Mouse (Mus musculus) Muller cell, postnatal 12 days (primary cell): ENCODE data around the gene Zfand2b.

ENCODE experiments used
- DNase-seq: peaks from one replicate; pipeline ENCODE4 v3.0.0-alpha.2; 2015; ENCODE audit errors: inconsistent ontology term

Zfand2b gene

DNA sequence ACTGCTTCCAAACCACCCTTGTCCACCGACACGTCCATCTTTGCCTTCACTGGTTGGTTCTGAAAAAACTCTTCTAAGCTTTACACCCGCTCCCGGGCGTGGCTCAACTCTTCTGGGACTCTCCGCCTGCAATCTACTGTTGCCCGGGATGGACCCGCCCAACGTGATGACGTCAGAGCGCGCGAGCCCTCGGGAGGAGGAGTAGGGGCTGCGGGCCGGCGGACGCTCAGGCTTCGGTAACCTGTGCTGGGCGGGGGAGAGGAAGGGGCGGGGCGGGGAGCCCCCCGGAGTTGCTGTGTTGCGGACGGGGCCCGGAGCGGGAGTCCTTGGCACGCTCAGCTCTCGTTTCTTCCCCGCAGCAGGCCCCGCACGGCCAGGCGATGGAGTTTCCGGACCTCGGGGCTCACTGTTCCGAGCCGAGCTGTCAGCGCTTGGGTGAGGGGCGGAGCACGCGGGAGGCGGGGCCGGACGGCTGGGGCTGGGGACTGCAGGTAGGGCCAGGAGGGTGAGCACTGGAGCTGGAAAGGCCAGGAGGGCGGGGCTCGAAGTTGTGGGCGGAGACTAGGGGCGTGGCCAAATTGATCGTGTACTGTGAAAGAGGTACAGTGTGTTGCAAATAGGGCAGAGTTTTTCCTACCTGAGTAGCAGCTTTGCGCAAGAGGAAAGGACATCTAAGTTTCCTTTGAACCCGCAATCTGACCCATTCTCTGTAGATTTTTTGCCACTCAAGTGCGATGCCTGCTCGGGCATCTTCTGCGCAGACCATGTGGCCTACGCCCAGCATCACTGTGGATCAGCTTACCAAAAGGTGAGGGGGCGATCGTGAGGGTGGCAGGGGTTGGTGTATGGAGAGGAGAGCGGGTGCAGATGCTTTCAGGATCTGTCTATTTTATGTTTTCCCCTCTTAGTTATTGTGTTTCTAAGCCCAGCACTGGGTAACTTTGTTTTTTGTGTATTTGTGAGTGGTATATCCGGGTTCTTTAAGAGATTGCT, at the start of gene Zfand2b:
Gene Zfand2b (plus strand): TSS at position 175 of the 993 bp plus-strand sequence.
- peak; percentile 98 for DNase-seq

DNA sequence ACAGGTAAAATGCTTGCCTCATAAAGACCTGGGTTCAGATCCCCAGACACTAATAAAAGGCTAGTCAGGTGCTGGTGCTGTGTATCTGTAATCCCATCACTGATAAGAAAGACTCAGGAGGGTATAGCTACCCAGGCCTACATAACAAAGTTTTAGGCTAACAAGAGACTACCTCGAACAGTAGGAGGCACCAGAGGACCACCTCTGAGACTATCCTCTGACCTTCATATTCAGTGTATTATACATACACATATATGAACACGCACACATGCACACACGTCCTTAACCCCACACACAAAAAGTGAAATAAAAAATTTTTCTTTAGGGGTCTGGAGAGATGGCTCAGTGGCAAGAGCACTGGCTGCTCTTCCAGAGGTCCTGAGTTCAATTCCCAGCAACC, 46.2 kb upstream of the Zfand2b start:
- DNase-seq: no peak

DNA sequence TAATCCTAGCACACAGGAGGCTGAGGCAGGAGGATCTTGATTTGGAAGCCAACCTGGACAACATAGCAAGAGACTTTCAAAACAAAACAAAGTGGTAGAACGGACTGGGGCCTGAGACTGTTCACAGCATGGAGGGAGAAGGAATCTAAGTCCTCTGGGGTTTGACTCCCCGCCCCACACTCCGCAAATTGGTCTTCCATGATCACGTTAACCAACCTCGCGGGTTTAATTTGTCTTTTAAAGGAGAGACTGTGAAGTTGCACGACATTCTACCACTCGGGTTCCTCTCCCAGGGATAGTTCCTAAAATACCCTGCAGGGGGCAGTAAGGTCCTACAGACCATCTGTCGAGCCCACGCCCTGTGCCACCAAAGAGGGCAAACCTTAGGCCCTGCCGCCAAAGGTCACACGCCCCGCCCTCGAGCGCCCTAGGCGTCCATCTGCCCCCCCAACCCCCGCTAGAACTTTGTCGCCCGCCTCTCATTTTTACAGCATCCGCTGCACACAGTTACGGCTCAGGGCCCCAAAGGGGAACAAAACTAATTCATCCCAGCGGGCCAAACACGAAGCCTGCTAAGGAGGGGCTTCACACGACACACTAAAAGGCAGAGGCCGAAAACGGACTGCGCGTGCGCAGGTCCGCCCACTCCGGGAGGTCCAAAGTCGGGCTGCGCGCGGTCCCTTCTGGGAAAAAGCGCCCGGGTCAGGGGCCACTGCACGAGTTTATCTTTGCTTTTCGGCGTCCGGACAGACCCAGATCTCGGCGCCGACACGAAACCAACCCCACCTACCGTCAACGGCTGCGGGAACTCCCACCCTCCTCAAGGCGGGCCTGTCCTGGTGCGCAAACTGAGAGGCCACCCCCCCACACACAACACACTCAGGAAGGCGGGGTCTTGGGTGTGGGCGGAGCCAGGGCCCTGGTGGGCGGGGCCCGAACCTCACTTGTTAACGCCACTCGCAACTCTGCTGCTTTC, 43.8 kb upstream of the Zfand2b start, which contains the start of gene Nhej1:
Gene Nhej1 (minus strand): TSS at position 855 of the 976 bp plus-strand sequence.
- peak; percentile 98 for DNase-seq

DNA sequence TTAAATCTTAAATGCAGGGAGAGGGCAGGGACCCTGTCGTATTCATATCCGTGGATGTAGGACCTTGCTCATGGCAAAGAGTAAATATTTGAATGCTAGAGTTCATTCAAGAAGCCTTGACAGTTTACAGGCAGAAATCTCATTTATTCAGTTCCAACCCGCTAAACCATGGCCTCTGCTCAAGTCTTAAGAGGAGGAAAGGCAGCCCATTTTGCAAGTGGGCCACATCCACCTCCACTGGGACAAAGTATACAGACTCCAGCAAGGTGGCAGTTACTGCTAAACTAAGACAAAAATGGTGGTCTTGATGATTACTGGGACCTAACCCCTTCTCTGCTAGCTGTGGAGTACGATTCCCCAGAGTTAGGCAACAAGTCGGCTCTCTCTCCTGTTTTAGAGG, 43.0 kb upstream of the Zfand2b start:
- DNase-seq: no peak

DNA sequence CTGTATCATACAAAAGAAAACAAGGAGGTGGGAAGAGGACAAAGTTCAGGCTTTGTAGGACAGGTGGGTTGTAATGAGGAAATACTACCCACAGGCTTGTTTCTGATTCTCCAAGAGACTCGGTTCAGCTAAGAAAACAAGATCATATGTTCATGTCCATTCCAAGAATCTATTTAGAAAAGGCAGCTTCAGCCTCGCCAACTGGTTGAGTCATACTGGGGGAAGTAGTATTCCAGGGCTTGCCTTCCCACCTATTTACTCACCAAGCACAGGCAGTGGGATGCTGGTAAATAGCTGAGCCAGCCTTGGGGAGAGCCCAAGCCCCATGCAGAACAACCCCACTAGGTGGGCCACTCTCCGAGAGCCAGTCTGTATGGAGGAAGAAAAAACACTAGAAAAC, 39.8 kb upstream of the Zfand2b start:
- no peak for DNase-seq

DNA sequence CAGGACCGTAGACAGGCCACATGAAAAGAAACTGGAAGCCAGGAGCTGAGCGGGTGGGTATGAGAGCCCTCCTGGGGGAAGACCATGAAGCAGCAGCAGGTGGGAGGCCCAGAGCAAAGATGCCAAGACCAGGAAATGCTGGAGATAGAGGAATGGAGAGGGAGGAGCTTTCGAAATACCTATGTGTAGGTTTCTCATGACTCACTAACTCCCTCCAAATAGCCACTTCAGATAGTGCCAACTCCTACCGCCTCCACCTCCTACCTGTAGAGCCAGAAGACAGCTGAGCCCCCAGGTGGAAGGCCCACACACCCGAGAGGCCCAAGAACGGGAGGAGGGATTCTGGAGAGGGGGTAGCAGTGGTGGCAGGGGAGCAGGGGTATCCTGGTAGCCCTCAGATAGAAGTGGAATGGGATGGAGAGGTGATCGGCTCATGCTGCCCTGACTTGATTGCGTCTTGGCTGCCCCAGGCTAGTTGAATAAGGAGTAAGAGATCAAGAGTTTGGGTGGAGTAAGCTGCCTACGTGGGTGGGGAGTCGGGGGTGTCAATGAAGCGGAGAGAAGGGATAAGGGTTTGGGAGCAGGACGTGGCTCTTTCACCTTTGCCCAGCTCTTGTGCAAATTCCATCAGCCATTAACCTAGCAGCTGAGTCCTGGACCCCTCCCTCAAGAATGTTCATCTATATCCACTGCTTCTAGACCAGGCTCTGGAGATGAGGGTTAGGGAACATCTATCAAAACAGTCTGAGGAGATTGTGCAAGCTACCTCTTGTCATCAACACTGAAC, 34.8 kb upstream of the Zfand2b start, which contains the start of gene Slc23a3:
Gene Slc23a3 (minus strand): TSS at position 470 of the 787 bp plus-strand sequence.
- no peak for DNase-seq

DNA sequence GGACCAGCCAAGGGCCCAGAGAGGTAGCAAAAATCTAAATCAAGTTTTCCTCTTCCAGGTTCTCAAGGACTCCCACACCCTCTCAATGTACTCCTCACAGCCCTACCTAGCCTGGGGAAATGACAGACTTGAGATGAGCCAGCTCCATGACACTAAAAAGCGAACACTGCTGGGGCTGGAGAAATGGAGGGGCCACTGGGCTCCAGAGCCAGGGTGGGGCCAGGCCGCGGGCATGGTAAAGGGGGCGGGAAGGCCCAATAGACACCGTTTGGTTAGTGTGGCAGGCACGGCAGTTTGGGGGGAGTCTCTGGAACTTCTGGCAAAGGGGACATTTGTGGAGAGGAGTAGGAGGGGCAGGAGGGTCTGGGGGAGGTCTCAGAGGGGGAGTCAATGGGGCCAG, 32.2 kb upstream of the Zfand2b start:
- DNase-seq: no peak

DNA sequence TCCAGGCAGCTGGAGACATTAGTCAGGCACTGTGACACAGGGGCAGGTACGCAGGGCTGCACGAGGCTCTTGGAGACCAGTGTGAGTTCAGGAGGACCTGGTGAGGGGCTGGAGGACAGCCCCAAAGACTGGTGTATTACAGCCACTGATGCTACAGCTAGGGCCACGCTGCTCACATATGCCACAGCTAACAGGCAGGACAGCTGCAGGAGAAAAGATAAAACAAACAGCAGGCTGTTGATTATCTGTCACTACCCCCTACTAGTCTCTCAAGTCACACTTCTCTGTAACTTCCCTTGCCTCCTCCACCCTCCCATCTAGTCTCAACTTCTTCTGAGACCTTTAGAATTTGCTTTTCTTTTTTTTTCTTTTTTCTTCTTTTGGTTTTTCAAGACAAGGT, 31.7 kb upstream of the Zfand2b start:
- no peak for DNase-seq

DNA sequence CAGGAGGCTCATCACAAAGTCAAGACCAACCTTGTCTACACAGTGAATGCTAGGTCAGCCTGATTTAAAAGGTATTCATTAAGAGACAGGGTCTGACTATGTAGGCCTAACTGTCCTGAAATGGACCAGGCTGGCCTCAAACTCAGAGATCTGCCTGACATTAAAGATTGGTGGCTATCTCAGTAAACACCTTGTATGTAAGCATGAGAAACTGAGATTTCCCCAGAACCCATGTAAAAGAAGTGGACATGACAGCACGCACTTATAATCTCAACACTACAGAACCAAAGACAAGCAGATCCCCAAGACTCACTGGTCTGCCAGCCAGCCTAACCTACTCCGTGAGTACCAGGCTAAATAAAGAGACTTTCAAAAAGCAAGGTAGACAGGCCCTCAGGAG, 30.0 kb upstream of the Zfand2b start:
- no peak for DNase-seq

DNA sequence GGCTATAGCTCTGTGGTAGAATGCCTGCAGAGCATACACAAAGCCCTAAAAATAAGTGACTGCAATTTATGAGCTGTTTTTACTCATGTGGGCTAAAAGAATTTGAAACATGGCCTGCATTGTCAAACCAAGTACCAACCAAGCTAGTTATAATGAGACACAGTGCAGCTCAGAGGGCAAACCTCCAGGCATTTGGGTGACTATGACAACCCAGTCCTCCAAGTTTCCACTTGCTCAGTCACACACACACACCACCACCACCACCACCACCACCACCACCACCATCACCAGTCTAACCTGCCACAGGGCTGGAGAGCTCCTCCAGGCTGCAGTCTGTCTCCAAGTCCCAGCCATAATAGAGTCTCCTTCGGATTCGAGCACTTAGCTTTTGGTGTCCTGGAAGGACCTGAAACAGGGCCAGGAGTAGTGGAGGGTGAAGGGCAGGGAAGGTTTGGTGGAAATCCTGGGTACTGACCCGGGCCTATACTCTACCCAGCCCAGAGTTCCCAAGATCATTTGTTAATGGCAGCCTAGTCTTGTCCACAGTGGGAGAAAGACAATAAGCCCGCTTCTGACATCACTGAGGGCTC, 27.8 kb upstream of the Zfand2b start:
- DNase-seq: peak; percentile 87

DNA sequence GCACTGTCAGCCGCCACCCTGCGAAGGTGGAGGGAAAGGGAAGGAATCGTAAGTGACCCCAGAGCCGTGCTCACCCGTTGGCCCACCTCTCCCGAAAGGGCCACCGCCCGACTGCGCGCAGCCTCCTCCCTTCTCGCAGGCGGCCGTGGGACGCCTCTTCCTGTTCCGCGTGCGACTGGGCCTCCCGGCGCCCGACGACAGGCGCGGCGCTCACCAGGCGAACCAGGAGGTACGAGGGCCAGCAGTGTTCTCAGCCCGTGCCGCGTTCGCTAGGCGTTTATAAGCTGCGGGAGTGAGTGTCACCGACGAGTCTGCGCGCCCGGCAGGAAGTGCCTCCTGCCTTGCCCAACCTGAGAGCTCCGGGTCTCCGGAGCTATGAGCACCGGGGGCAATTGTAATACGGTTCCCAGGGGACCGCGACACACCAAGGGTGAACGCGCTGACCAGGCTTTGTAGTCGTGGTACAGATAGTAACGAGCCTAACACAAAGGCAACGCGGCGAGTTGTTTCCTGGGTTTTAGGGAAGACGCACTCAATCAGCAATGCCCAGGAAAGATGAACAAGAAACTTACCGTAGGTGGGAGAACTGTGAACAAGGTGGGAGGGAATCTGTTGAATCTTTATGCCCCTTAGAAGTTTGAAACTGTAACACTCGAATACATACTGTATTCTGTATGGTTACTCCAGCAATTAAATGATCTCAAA, 26.8 kb upstream of the Zfand2b start:
- DNase-seq: peak; percentile 72

DNA sequence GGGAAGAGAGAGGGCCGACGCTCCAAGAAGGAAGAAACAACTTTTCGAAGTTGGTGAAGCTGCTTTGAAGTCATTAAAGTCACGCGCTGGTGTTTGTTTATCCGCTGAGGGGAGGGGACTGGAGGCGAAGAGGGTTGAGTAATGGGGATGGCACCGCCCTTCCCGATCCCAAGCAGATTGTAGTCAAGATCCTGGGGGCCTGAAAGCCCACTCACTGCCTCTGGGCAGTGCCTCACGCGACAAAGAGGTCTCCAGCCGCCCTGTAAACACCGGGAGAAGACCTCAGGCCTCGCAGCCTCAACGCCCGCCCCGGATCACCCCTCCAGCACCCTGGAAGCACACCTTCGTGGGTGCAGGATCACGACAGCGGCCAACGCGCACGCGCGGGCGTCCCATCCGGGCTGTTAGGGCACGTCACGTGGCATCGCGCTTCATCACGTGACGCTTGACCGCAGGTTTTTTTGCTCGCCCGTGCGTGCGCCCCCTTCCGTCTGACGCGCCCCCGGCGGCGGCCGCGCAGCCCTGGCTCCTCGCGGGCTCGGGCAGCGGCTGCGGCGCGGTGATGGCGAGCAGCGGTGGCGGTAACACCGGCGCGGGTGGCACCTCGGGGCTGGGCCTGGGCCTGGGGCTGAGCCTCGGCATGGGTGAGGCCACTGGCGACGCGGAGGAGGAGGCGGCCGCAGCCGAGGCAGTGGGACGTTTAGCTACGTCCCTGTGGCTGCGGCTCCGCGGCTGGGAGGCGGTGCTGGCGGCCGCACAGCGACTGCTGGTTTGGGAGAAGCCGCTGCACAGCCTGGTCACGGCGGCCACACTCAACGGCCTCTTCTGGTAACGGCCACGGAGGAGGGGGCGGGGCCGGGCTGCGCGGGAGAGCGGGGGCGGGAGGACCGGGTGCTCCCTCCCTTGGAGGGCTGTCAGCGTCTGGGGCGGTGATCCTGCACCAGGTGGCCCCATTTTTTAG, 25.9 kb upstream of the Zfand2b start, which contains the start of the genes Cnppd1 and Retreg2:
Gene Cnppd1 (minus strand): TSS at position 411 of the 961 bp plus-strand sequence.
Gene Retreg2 (plus strand): TSS at position 478 of the 961 bp plus-strand sequence.
- peak; percentile 97 for DNase-seq

DNA sequence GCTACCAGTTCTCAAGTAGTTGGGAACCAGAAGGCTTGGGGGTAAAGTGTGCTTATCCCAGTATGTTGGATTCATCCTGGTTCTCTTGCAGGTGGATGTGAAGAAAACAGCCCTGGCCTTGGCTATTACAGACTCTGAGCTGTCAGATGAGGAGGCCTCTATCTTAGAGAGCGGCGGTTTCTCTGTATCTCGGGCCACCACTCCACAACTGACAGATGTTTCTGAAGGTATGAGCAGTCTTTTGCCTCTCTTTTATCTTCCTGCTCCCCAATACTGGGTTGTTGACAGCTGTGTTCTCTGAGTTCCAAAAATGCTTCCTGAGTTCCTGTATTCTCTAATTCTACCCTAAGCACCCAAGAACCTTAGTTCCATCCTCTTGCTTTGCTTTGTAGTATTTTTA, 22.9 kb upstream of the Zfand2b start:
- DNase-seq: no peak

DNA sequence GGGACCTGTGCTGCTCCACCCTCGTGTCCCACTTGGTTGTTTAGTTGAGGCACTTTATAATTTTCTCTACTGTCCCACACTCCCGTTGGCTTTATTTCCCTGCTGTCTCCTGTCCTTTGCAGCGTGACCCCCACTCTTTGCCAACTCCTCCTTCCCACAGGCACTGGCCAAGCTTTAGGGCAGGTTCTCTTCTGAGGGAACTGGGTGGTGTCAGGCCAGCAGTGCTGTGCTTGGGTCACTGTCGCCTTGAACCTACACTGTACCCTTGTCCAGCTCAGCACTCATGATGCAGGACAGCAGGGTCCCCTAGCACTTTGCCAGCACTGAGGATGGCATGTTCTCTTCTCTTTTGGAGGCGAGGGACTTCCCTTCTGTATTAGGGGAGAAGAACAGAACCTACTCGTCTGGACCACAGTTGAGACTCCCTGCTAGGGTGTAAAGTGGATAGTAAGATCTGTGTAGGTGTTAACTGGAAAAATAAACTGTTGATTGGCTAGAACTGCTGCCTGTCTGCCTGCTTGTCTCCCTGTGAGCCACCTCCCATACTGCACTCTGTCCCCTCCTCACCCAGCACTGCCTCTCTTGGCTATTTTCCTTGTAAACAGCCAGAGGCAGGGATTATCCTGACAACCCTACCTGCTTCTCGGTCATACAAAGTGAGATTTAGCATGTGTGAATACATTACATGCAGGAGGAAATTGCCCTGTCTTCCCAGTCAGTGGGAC, 20.9 kb upstream of the Zfand2b start:
- no peak for DNase-seq

DNA sequence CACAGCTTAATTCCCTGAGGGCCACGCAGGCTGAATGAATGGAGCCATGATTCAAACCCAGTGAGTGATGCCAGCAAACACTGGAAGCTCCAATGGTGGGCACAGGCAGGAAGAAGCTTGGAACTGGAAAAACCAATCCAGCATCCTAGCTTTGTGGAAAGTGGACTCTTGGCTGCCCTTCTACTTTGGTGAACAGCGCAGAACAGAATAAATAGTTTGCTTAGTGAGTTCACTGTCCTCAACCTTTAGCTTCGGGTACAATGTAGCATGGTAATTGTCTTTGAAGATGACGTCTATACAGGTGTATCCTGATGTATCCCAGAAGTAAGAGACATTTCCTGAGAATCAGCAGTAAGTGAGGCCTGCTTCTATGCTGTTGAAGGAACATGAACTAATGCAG, 19.7 kb upstream of the Zfand2b start:
- no peak for DNase-seq

DNA sequence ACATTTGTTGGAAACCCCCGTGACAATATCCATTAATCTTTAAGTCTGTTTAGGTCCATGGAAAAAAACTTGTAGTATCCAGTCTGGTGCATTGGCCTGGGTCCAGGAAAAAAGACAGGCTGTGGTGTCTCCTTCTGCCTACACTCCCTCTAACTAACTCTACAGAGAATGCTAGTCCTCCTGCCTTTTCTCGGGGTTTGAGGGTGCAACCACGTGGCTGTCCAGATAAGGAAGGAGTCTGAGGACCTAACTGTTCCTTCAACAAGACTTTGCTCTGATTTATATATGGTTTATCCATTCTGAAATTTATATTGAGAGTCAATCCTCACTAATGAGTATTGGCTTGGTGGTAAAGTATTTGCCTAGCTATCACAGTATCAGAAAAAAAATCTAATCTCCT, 12.6 kb upstream of the Zfand2b start:
- DNase-seq: no peak

DNA sequence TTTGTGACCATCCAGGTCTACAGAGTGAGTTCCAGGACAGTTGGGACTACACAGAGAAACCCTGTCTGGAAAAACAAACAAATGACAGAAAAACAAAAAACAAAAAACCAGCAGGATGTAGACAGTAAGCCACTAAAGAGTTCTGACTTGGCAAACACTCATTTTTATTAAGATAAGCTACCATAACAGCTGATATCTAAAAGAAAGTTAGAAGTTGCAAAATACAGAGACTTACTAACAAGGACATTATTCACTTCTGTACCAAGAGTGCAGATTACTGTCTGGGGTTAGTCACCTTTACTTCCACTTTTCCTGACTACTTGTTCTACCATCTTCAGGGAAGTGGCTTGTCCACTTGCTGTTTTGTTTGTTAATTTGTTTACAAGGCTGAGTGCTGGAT, 9.5 kb upstream of the Zfand2b start:
- DNase-seq: no peak
